Mouse (Mus musculus) embryonic fibroblast, embryonic 13.5 days (primary cell): ENCODE results near the gene Cdc26.

ENCODE experiments used
- CTCF ChIP-seq: IDR thresholded peaks from 2 replicates; pipeline ENCODE4 v1.5.1; 2011; ENCODE audit warnings: mild to moderate bottlenecking, control low read depth, low read length, moderate library complexity, borderline replicate concordance; ENCODE audit not compliant: insufficient read depth
- POLR2A ChIP-seq: IDR thresholded peaks from 2 replicates; pipeline ENCODE4 v1.6.1; 2011; ENCODE audit warnings: low read depth, mild to moderate bottlenecking, control low read depth, low read length, moderate library complexity

GRCm38 (mm10) chr4:62440544-62440943, 32.1 kb upstream of the Cdc26 start:
- TF ChIP-seq POLR2A (no peak), CTCF (no peak)
